Mouse (Mus musculus): ENCODE data around the gene Ppp1r16b.

- TF ChIP-seq POLR2A (IDR thresholded peaks at IDR 0.05; ENCODE audit: borderline replicate concordance, insufficient read depth, low read length), result no peak
- TF ChIP-seq CTCF (IDR thresholded peaks at IDR 0.05; ENCODE audit: borderline replicate concordance, insufficient read depth, low read depth, low read length), result no peak
Observed at GRCm38 (mm10) chr2:158628858-158629257, 36.3 kb upstream of the Ppp1r16b start.
